Mouse (Mus musculus) testis, adult 2 months (tissue): Measurements from ENCODE around the gene 5730480H06Rik.

Source experiments
- CTCF ChIP-seq: fragments of 200-500 bp; IDR thresholded peaks from 2 replicates; pipeline ENCODE4 v1.5.1; 2012; ENCODE audit warnings: low read depth, mild to moderate bottlenecking, inconsistent platforms, low read length, moderate library complexity; ENCODE audit not compliant: control insufficient read depth, insufficient read depth, insufficient replicate concordance
- POLR2A ChIP-seq: fragments of 200-500 bp; IDR thresholded peaks from 2 replicates; pipeline ENCODE4 v1.6.1; 2012; ENCODE audit warnings: low read depth, mild to moderate bottlenecking, inconsistent platforms, low read length, moderate library complexity; ENCODE audit not compliant: control insufficient read depth

- peak; percentile 76 for TF ChIP-seq POLR2A
- no peak for TF ChIP-seq CTCF
Measured at GRCm38 (mm10) chr5:48371890-48372766, 44.4 kb downstream of the 5730480H06Rik start.
